Mouse (Mus musculus) retina, embryonic 14.5 days (tissue): ENCODE results near the gene Milr1.
A peak's percentile ranks its signal among the peaks of the same experiment; 100 is the strongest.
"Not testable (repeated sequence)": the region's sequence is repeated elsewhere in the genome, so short reads cannot be mapped to it uniquely, and the experiment has no call there.

Experiments used
- DNase-seq: peaks from one replicate; pipeline ENCODE4 v3.0.0-alpha.2; 2015; ENCODE audit warnings: low spot score

Gene Milr1

GRCm38 (mm10) chr11:106730714-106731113 lies 20.3 kb upstream of the Milr1 start:
- no peak for DNase-seq

- no peak for DNase-seq
Measured at GRCm38 (mm10) chr11:106736614-106737013, 14.4 kb upstream of the Milr1 start.

- DNase-seq, result peak; percentile 53
Measured at GRCm38 (mm10) chr11:106737178-106737621, 13.8 kb upstream of the Milr1 start.

- no peak for DNase-seq
Measured at GRCm38 (mm10) chr11:106739116-106739515, 11.9 kb upstream of the Milr1 start.

GRCm38 (mm10) chr11:106740724-106741123 lies 10.3 kb upstream of the Milr1 start:
- DNase-seq, result not testable (repeated sequence)

GRCm38 (mm10) chr11:106741232-106741631 lies 9.8 kb upstream of the Milr1 start:
- DNase-seq, result peak; percentile 58

GRCm38 (mm10) chr11:106741826-106742225 lies 9.2 kb upstream of the Milr1 start:
- no peak for DNase-seq

- peak; percentile 81 for DNase-seq
Measured at GRCm38 (mm10) chr11:106742388-106742841, 8.6 kb upstream of the Milr1 start.

- no peak for DNase-seq
Measured at GRCm38 (mm10) chr11:106744949-106745348, 6.1 kb upstream of the Milr1 start.

GRCm38 (mm10) chr11:106749557-106750120 lies 1.4 kb upstream of the Milr1 start:
- not testable (repeated sequence) for DNase-seq

- no peak for DNase-seq
Measured at GRCm38 (mm10) chr11:106750121-106750751, 790 bp upstream of the Milr1 start, which contains the start of gene Pecam1. Pecam1 (minus strand) TSS chr11:106750628.

- no peak for DNase-seq
Measured at GRCm38 (mm10) chr11:106752103-106752502, 1.1 kb downstream of the Milr1 start.

- no peak for DNase-seq
Measured at GRCm38 (mm10) chr11:106753314-106753713, 2.3 kb downstream of the Milr1 start.

- DNase-seq, result no peak
Measured at GRCm38 (mm10) chr11:106755583-106755982, 4.6 kb downstream of the Milr1 start.

GRCm38 (mm10) chr11:106759028-106759427 lies 8.0 kb downstream of the Milr1 start:
- DNase-seq, result no peak

- DNase-seq, result no peak
Measured at GRCm38 (mm10) chr11:106760511-106760910, 9.5 kb downstream of the Milr1 start.

GRCm38 (mm10) chr11:106762139-106762799 lies 11.2 kb downstream of the Milr1 start:
- no peak for DNase-seq

- DNase-seq, result no peak
Measured at GRCm38 (mm10) chr11:106762800-106763185, 11.8 kb downstream of the Milr1 start.

- no peak for DNase-seq
Measured at GRCm38 (mm10) chr11:106766611-106767162, 15.7 kb downstream of the Milr1 start.

- DNase-seq, result no peak
Measured at GRCm38 (mm10) chr11:106767516-106767915, 16.5 kb downstream of the Milr1 start.

GRCm38 (mm10) chr11:106770195-106770974 lies 19.4 kb downstream of the Milr1 start:
- no peak for DNase-seq

GRCm38 (mm10) chr11:106773061-106773460 lies 22.0 kb downstream of the Milr1 start:
- DNase-seq, result no peak
